Mouse (Mus musculus): ENCODE measurements at regions not wholly inside any gene's neighbourhood (a gene's known extent, or its start where the extent isn't known, plus 50 kb on each side); places are given as distances from the start of the nearest gene placed in this dataset.

DNA sequence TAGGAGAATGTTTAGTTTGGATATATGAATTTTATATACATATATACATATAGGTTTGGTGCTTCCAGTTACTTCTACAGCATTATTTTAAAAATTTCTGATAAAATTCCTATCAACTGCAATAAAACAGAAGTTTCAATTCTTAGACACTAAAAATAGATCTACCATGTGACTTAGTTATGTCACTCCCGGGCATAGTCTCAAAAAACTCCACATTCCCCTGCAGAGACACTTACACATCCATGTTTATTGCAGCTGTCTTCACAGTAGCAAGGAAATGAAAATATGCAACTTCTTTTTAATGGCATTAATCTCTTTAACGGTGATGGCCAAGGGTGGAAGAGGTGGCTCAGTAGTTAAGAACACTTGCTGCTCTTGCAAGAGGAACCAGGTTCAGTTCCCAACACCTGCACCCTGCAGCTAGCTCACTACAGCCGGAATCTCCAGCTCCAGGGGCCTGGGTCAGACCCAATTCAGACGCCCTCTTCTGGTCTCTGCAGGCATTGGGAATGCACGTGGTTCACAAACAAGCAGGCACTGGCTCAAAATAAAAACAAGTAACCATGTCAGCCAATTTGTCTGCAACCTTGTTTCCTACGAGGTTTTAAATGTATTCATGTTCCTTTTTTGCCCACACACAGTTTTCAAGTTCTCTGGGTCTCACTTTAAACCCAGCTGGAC, 204.4 kb downstream of the Adra2a start:
- peak; percentile 2 for DNase-seq (ENCODE audit: low read depth)

DNA sequence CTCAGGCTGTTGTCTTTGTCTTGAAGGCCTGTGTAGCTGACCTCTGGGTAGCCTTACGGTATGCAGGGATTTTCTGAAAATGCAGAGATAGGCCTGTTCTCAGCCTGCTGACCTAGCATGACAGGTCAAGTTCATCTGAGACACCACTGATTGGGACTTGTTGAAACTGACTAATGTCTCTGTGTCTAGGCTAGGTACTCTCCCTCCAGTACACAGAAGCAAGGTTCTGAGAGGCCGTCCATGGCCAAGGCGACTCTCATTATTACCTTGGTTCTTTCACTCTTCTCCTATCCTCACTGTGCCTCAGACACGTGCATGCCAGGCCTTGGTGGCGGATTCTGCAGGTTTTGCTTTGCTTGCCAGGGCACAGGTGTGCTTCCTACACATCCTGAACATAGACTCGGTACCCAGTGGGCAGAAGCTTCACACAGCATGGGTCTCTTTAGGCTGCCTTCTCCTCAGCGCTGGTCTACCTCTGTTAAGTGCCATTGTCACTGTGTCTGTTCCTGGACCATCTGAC, 208.3 kb downstream of the Adra2a start:
- no peak for DNase-seq (ENCODE audit: low read depth)

DNA sequence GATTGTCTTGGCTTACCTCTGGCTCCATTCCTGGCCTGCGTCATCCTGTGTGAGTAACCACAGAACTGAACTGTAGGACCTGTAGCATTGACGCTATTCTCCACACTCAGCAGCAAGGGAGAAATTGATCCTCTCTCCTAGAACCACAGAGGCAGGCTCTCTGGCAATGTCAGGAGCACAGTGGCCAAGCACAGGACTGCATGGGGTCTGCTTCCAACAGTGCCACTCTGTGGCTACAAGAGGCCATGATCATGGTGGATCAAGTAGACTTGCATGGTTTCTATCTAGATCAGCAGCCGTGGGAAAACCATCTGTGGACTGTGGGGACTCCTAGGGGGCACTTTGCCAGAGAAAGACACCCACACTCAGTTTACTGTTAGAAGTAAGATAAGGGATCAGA, 213.9 kb downstream of the Adra2a start:
- DNase-seq (ENCODE audit: low read depth): no peak

DNA sequence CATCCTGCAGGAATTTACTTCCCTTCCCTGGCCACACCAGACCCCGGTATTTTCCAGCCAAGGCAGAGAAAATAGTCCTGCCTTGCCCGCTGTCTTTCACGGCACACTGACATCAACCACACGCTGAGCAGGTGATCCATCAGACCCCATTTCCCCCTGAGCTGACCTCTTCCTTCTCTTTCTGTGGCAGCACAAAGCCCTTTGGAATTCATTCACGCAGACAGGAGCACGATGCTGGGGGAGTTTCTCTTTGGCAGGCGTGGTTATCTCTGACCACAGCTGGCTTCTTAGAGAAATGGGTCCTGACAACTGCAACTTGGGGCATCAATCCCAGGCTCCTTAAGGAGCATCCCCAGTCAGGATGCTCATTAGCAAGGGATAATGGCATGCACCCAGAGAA, 215.2 kb downstream of the Adra2a start:
- no peak for DNase-seq (ENCODE audit: low read depth)

DNA sequence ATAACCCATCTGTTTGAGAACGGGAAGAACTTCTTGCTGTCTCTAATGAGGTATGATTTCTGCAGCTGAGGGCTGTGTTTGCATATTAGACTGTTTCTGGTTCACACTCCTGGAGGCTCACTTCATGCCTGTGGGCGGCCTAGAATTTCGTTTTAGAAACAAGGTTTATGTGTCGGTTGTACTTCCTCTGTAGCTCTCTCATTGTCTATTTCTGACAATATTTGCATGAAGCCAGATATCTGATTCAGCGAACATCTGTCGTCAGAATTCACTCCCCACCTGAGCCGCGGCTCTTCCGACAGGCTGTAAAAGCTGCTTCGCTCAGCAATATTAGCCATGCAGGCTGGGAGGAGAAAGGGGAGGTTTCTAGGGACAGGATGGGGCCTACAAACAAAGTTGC, 233.4 kb downstream of the Adra2a start:
- no peak for DNase-seq (ENCODE audit: low read depth)

DNA sequence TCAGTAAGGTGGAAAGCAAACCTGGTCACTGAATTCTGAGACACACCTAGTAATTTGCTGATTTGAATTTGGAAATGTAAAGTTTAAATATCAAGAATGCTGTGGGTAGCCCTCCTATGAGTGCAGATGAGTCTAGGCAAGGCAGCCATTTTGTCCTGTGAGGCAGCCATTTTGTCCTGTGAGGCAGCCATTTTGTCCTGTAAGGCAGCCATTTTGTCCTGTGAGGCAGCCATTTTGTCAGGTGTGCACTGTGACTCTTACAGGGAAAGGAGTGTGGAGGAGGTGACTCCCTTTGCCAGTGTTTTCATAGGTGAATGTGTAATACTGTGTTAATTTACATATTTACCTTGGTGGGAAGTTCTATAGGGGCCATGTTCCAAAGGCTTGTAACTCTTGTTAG, 241.5 kb downstream of the Adra2a start:
- DNase-seq (ENCODE audit: low read depth): peak; percentile 2

DNA sequence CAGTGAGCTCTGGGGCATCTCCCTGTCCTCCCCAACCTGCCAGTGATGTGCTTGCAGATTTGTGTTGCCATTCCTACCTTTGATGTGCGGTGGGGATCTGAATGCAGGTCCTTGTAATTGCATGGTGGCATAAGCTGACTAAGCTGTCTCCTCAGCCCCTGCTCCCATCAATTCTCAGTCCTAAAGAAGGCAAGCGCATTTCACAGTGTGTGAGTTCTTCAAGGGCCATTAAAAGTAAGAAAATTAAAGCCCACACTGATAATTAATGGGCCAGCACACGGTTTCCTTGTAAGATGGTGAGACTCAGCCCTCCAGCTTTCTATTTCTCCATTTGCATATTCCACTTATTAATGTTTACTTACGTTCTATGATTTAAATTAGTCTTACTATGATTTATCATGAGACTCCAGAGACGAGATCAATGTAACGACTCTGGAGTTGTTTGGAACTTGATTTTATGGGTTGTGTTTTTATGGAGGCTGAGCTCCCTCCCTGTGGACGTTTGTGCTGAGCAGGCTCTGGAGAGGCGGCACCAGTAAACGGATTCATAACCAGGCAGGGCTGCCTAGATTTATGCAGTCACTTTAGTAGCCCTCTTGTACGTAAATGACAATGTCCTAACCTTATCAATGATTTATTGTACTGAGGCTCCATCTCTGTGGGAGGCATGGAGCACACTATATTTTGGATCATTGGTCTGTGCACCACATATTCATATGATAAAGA, 253.9 kb downstream of the Adra2a start:
- DNase-seq (ENCODE audit: low read depth): no peak

DNA sequence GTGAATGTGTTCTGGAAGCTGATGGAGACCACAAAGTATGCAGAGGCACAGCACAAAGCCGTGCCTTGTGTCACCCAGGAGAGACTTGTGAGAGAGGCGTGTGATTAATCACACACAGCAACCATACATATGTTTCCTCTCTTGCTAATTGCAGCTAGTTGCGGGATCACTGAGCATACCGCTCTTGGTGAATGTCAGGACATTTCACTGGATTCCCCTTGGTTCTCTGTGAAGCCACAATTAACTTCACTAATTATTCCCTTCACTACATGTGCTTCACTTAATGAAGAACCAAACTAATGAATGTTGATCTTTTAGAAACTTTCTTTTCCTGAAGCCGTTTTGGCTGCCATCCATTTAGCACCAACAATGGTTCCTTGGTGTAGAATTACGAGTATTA, 267.3 kb downstream of the Adra2a start:
- DNase-seq (ENCODE audit: low read depth): no peak

DNA sequence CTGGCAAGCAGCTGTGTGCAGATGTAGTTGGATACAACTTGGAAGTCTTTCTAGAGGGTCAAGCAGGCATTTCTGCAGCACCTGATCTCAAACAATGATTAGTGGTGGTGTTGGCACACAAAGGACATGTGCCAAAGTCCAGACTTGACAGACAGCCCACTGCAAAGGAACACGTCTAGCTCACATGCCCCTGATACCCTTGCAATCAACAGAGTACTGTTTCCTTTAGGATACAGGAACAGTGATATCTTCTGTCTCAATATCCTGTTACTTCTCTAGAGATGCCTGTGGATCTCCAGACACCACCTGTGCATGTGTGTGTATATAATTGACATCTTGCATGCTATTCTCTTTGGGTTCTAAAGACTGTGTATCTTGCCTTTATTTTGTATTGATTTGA, 267.8 kb downstream of the Adra2a start:
- DNase-seq (ENCODE audit: low read depth): no peak

DNA sequence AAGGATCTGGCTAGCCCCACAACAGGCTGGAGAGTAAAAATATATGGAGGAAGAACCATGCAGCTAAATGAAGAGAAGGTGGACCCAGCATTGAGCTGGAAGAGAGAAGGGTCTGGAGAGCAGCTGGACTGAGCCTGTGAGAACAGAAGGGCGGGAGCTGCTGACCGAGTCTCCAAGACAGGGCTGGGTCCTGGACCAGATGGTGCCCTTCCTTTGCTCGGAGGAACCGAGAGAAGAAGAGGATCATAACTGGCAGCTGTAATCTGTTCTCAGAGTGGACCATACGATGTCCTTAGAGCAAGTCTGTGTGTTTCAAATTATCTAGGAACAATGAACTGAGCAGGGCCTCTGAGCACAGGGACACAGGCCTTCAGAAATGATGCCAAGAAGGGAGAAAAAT, 279.3 kb downstream of the Adra2a start:
- DNase-seq (ENCODE audit: low read depth): no peak

DNA sequence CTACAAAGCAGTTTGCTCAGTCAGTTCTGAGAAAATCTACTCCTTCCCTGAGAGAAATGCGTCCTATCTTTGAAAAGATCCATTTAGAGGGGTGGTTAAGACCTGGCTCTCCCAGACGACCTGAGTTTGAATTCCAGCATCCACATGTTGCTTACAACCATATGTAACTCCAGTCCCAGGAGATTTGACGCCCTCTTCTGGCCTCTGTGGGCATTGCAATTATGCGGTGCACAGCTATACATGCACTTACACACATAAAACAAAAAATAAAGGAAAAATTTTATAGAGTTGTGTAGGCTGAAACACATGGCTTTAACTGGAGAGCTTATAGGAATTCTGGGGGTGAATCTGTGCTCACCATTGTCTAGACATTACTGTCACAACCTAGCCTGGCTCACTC, 281.0 kb downstream of the Adra2a start:
- no peak for DNase-seq (ENCODE audit: low read depth)

DNA sequence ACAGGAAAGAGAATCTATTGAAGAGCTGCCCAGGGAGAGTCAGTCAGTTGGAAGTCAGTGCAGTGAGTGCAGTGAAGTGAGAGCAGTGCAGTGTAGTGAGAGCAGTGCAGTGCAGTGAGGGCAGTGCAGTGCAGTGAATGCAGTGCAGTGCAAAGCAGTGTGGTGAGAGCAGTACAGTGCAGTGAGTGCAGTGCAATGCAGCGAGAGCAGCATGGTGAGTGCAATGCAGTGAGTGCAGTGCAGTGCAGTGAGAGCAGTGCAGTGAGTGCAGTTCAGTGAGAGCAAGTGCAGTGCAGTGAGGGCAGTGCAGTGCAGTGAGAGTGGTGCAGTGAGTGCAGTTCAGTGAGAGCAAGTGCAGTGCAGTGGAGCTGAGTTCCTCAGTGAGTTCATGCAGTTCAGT, 288.2 kb downstream of the Adra2a start:
- DNase-seq (ENCODE audit: low read depth): no peak

DNA sequence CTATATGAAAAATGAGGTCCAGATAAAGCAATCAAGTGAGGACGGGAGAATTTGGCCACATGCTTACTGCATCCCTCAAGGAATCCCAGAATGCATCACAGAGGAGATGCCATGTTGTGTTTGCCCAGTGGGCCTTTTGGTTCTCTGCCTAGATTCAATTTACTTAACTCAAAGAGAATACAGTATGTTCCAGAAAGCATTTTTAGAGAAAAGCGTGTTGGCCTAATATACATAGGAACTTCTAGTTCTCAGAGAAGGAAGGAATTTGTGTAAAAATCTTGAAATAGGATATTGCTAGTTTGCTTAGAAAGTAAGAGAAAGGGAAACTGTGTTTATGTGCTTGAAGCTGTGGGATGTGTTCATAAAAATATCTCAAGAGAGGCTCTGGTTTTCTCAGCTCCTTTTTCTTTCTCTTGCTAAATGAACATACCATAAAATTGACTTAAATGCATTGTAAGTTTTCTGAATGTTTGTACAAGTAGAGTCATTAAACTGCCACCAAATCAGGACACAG, 296.9 kb downstream of the Adra2a start:
- DNase-seq (ENCODE audit: low read depth): no peak

DNA sequence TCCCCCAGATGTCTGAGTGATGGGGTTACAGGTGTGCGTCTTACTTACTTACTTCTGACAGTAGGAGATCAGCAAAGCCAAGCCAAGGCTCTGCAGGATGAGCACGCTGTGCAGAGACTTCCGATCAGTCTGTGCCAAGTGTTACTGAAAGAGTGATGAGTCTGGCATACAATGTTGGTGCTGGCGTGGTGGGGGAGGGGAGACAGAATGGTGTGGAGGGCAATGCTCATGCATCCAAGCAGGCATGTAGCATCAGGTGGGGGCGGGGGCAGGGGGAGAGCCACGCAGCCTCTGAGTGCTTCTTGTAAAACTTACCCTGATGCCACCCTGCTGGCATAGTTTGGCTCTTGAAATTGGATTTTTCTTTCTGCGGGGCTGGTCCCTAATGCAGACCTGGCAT, 315.8 kb downstream of the Adra2a start:
- no peak for DNase-seq (ENCODE audit: low read depth)

DNA sequence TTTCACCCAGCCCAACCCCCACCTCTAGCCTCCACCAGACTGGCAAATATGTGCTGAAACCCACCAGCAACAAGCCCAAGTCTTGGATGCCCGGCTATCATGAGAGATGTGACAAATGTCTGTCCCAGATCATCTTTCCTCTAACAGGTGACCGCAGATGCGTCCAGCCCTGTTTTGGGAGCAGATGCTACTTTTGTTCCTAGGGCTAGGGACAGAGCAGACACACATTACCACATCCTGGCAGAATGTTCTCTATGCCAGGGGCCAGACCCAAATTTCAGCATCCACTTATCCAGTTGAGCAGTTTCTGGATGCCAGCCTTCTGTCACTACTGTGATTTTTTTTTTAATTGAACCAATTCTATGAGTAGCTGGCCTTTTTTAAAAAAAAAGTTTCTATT, 316.7 kb downstream of the Adra2a start:
- no peak for DNase-seq (ENCODE audit: low read depth)

DNA sequence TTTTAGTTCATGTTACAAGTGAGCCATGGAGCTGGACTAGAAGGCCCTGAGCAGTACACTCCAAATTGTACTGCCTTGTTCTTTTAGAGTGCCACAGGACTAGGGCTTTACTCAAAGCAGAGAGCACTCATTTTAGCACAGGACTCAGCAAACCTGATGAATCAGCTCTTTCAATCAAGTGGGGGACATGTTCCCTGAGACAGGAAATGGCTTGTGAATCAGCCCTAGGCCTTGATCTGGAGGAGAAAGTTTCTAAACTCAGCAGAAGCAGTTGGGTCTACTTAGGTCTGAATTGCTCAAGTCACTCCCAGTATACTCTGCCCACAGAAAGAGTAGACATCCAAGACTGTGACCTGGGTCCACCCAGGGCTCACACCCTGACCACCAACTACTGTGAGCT, 341.1 kb downstream of the Adra2a start:
- DNase-seq (ENCODE audit: low read depth): no peak

DNA sequence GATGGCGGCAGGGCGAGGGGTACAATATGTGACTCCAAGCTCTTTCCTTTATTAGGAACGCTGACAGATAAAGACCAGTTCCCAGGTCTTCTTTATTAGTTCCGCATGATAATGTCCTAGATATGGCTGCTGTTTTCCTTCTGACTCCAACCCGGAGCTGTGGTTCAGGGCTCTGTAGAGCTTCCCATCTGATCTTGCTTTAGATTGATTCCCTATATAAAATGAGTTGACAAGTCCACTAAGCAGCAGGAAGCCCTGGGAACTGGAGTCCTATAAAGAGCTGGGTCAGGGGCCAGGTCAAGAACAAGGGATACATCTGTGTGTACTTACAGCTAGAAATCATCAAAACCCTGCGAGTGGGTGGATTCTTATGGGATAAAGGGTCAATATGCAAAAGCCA, 347.5 kb downstream of the Adra2a start:
- no peak for DNase-seq (ENCODE audit: low read depth)

DNA sequence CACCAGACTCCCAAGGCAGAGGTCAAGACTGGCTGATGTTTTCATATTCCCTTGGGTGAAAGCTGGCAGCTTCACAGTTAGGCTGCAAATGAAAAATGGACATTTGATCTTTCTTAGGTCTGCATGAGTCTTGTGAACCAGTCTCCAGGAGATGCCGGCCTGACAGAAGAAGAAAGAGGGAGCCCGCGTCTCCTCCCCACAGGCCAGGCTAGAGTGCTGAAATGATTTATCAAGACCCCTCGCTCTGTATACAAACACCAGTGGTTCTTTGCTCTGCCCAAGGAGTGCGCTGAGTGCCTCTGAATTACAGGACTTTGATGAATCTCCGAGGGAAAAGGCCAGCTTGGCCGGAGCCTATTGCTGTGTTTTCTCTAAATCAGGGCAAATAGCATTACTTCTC, 355.7 kb downstream of the Adra2a start:
- DNase-seq (ENCODE audit: low read depth): no peak

DNA sequence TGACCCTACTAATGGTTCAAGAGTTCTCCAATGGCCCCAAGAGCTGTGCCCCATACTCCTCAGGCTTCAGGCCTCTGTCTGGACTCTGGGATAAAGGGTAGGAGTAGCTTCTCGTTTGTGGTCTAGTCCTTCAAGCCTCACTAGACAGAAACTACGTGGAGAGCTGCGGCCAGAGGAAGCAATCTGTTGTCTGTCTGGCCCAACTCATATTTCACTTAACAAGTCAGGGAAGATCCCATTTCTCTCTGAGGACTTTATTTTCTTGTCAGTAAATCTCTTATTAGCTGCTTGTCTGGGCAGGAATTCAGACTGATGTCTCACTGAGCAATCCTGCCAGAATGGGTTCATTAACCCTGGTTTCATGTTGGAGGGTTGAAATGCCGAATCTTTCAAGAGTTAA, 364.0 kb downstream of the Adra2a start:
- DNase-seq (ENCODE audit: low read depth): no peak

DNA sequence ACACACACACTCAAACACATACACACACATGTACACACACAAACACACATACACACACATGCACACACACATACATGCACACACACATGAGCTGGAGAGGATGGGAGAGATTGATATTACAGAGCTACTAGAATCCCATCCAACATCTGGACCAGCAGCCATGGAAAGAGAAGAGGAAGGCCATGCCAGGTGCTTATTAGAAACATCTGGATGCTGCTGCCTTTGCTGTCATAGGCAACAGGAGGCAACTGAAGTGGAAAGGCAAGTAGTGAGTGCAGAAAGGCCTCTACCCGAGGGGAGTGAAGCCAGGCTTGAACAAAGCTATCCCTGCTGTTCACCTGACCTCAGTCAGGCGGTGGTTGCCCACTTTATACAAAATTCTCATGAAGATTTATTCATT, 385.1 kb downstream of the Adra2a start:
- no peak for DNase-seq (ENCODE audit: low read depth)

DNA sequence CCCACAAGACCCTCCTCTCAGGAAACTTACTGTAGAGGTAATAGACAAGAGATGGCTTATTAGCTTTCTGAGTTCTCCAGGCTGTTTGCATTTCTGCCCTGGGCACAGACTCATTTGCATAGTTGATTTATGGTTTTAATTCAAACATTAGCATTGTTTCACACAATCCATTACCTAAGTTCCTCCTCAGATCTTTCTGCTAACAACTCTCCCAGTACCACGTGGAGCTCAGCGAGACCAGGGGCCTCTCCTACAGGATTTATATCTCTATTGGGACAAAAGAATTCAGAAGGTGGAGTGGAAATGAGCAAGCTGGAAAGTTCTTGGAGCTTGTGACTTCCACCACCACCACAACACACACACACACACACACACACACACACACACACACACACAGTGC, 396.8 kb downstream of the Adra2a start:
- no peak for DNase-seq (ENCODE audit: low read depth)

DNA sequence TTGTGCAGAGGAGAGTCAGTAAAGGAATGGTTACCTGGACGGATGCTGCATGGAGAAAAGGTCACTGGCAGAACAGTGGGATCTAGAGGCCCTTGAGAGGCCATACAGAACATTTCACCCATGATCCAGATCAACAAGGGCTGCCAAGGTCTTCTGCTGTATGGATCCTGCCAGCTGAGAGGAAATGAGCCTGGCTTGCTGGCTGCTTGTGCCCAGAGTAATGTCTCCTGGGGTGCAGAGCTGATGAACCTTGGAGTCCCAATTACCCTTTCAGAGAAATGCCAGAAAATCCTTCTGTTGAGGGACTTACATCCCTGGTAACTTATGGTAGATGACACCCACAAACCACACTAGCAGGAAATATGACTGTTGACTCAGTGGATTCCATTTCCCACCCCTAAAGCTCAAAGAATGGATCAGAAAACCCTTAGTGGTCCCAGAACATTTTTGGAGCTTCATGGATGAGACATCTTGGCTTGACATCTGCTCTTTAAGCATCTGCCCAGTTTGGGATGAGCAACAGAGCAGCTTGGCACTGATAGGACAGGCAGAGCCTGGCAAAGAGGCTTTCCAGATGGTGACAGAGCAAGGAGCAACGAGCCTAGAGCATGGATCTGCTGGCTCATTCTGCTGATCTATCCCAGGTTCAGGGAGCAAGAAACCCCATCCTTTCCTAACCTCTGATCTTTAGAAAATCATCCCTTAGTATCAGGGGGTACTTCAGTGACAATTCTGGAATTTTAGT, 416.6 kb downstream of the Adra2a start:
- no peak for DNase-seq (ENCODE audit: low read depth)

DNA sequence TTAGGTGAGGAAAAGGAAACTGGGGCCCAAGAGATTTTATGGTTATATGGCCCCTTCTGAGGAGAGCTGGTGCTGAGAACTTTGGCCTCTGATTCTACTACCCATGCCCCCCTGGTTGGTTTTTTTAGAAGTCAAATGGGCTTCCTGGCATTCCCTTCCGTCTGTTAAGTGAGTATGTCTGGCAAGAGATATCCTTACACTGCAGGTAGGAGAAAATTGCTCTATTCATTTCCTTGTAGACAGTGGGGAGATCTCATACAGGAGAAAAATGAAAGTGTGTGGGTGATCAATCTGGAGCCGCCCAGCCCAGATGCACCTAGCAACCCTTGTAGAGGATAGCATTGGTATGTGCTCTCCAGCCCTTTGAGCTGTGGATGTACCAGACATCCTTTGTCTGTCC, 418.5 kb downstream of the Adra2a start:
- DNase-seq (ENCODE audit: low read depth): no peak

Data from induced T-regulatory cell, adult 2 months (primary cell).